Mouse (Mus musculus): ENCODE results near the gene Polr3b. TPM values are rescaled to one million over a fixed set of nuclear protein-coding genes. Genes with fewer than 3 reads are reported as not detected.

Polr3b gene
- polyA plus RNA-seq, 1 experiment from 2014 or later = 3.9 TPM

GRCm38 (mm10) chr10:84705234-84705633 is 83.1 kb downstream of the Polr3b start:
- Histone ChIP-seq H3K4me2 (ENCODE audit: low read depth, low read length) (no peak overlapping the region), H3K27ac (ENCODE audit: low read depth) (no peak overlapping the region), H3K36me3 (replicated peaks; ENCODE audit: insufficient read depth, low read length) (peaks cover 19% of the 10 kb centered on the region; the same call in 1 of the 2 replicates), H3K9ac (replicated peaks) (no peak overlapping the region), H3K27me3 (ENCODE audit: insufficient read depth, low read length) (no peaks in the 10 kb centered on the region), H3K4me1 (ENCODE audit: insufficient read depth) (peaks cover 9% of the 10 kb centered on the region; the same call in 1 of the 2 replicates), H3K4me3 (ENCODE audit: low read depth, low read length) (no peak overlapping the region), H3K9me3 (ENCODE audit: low read length) (no peaks in the 10 kb centered on the region)
- 75% methylated on average over 7 of the region's 7 CpGs for WGBS (ENCODE audit: insufficient replicate concordance)
- ATAC-seq (no peak), DNase-seq (no peak)
- TF ChIP-seq CTCF (IDR thresholded peaks at IDR 0.05; ENCODE audit: low read depth) (no peak), EP300 (IDR thresholded peaks at IDR 0.05; ENCODE audit: low read depth) (no peak)

- WGBS (ENCODE audit: insufficient replicate concordance) = 78% methylated on average over 8 of the region's 8 CpGs
- DNase-seq = no peak
- no peak for ATAC-seq
These were observed 84.5 kb downstream of the Polr3b start for GRCm38 (mm10) chr10:84706543-84706942.

GRCm38 (mm10) chr10:84707226-84707625 is 85.1 kb downstream of the Polr3b start:
- no peak for DNase-seq
- Histone ChIP-seq H3K9me3 (ENCODE audit: low read length) (no peaks in the 10 kb centered on the region), H3K4me2 (ENCODE audit: low read depth, low read length) (no peak overlapping the region), H3K9ac (replicated peaks) (no peak overlapping the region), H3K27ac (ENCODE audit: low read depth) (0 out of 2 replicates have a peak overlapping the region, but pooled peaks have one; percentile 12), H3K27me3 (ENCODE audit: insufficient read depth, low read length) (no peaks in the 10 kb centered on the region), H3K4me1 (ENCODE audit: insufficient read depth) (no peaks in the 10 kb centered on the region), H3K4me3 (ENCODE audit: low read depth, low read length) (no peak overlapping the region), H3K36me3 (replicated peaks; ENCODE audit: insufficient read depth, low read length) (peaks cover 7% of the 10 kb centered on the region; the same call in 1 of the 2 replicates)
- WGBS (ENCODE audit: insufficient replicate concordance) = 60% methylated on average over 6 of the region's 6 CpGs
- no peak for ATAC-seq
- TF ChIP-seq EP300 (IDR thresholded peaks at IDR 0.05; ENCODE audit: low read depth) (no peak), CTCF (IDR thresholded peaks at IDR 0.05; ENCODE audit: low read depth) (no peak)

More at GRCm38 (mm10) chr10:84706543-84706942, 84.5 kb downstream of the Polr3b start:
- Histone ChIP-seq H3K27me3 (ENCODE audit: insufficient read depth, low read length) (no peaks in the 10 kb centered on the region), H3K36me3 (replicated peaks; ENCODE audit: insufficient read depth, low read length) (peaks cover 13% of the 10 kb centered on the region; the same call in 1 of the 2 replicates), H3K4me3 (ENCODE audit: low read depth, low read length) (no peak overlapping the region), H3K27ac (ENCODE audit: low read depth) (no peak overlapping the region), H3K4me1 (ENCODE audit: insufficient read depth) (no peaks in the 10 kb centered on the region; the same call in 1 of the 2 replicates), H3K9me3 (ENCODE audit: low read length) (no peaks in the 10 kb centered on the region), H3K9ac (replicated peaks) (no peak overlapping the region), H3K4me2 (ENCODE audit: low read depth, low read length) (no peak overlapping the region)
- TF ChIP-seq CTCF (IDR thresholded peaks at IDR 0.05; ENCODE audit: low read depth) = no peak
- TF ChIP-seq EP300 (IDR thresholded peaks at IDR 0.05; ENCODE audit: low read depth) = no peak

GRCm38 (mm10) chr10:84707752-84708530 is 85.8 kb downstream of the Polr3b start:
- Histone ChIP-seq H3K27ac (ENCODE audit: low read depth) (no peak overlapping the region), H3K4me1 (ENCODE audit: insufficient read depth) (no peaks in the 10 kb centered on the region), H3K27me3 (ENCODE audit: insufficient read depth, low read length) (no peaks in the 10 kb centered on the region), H3K9me3 (ENCODE audit: low read length) (no peaks in the 10 kb centered on the region), H3K9ac (replicated peaks) (no peak overlapping the region), H3K4me3 (ENCODE audit: low read depth, low read length) (no peak overlapping the region), H3K36me3 (replicated peaks; ENCODE audit: insufficient read depth, low read length) (peaks cover 6% of the 10 kb centered on the region; the same call in 1 of the 2 replicates), H3K4me2 (ENCODE audit: low read depth, low read length) (no peak overlapping the region)
- no peak for DNase-seq
- no peak for ATAC-seq
- no peak for TF ChIP-seq EP300 (IDR thresholded peaks at IDR 0.05; ENCODE audit: low read depth)
- WGBS (ENCODE audit: insufficient replicate concordance) = 74% methylated on average over 14 of the region's 14 CpGs

- H3K27me3 ChIP-seq (ENCODE audit: insufficient read depth, low read length) = no peaks in the 10 kb centered on the region
- no peaks in the 10 kb centered on the region for H3K9me3 ChIP-seq (ENCODE audit: low read length)
- H3K27ac ChIP-seq (ENCODE audit: low read depth) = no peak overlapping the region
- H3K4me1 ChIP-seq (ENCODE audit: insufficient read depth) = no peaks in the 10 kb centered on the region
- ATAC-seq = no peak
- WGBS (ENCODE audit: insufficient replicate concordance) = 64% methylated on average over 4 of the region's 4 CpGs
- H3K4me3 ChIP-seq (ENCODE audit: low read depth, low read length) = no peak overlapping the region
- no peak for DNase-seq
- TF ChIP-seq CTCF (IDR thresholded peaks at IDR 0.05; ENCODE audit: low read depth) (peak; percentile 24; the same call in 1 of the 2 replicates), EP300 (IDR thresholded peaks at IDR 0.05; ENCODE audit: low read depth) (no peak)
- H3K4me2 ChIP-seq (ENCODE audit: low read depth, low read length) = no peak overlapping the region
- peaks cover 17% of the 10 kb centered on the region for H3K36me3 ChIP-seq (replicated peaks; ENCODE audit: insufficient read depth, low read length)
- H3K9ac ChIP-seq (replicated peaks) = no peak overlapping the region
These were observed 88.1 kb downstream of the Polr3b start for GRCm38 (mm10) chr10:84710192-84710591.

GRCm38 (mm10) chr10:84710827-84711226 is 88.7 kb downstream of the Polr3b start:
- H3K36me3 ChIP-seq (replicated peaks; ENCODE audit: insufficient read depth, low read length) = peaks cover 21% of the 10 kb centered on the region
- H3K4me1 ChIP-seq (ENCODE audit: insufficient read depth) = no peaks in the 10 kb centered on the region
- WGBS (ENCODE audit: insufficient replicate concordance) = 64% methylated on average over 4 of the region's 4 CpGs
- H3K9me3 ChIP-seq (ENCODE audit: low read length) = no peaks in the 10 kb centered on the region
- H3K27me3 ChIP-seq (ENCODE audit: insufficient read depth, low read length) = no peaks in the 10 kb centered on the region
- no peak for TF ChIP-seq EP300 (IDR thresholded peaks at IDR 0.05; ENCODE audit: low read depth)
- TF ChIP-seq CTCF (IDR thresholded peaks at IDR 0.05; ENCODE audit: low read depth) = no peak
- H3K9ac ChIP-seq (replicated peaks) = no peak overlapping the region
- H3K4me2 ChIP-seq (ENCODE audit: low read depth, low read length) = no peak overlapping the region
- no peak overlapping the region for H3K4me3 ChIP-seq (ENCODE audit: low read depth, low read length)
- no peak overlapping the region for H3K27ac ChIP-seq (ENCODE audit: low read depth)
- DNase-seq = no peak
- no peak for ATAC-seq

Data from liver, postnatal 0 days (tissue).